Comparison of ENCODE assay signal across 9 mouse cellular contexts in the genomic region with DNA sequence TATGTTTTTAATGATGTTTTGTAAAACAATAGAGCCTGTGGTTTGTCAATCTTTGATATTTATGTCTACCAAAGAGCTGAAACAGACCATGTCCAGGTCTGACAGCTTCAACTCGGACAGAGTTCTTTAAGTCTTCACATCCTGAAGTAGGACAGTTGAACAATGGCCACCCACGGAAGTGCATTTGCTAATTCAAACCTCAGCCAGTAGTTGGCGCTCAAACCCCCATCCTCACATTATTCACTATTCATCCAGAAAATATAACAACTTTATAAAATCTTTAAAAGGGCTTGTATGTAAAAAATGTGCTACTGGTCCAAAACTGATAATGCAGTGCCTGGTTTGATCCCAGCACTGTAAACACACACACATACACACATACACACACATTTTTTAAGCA.
DNase-seq lines count a peak whose midpoint lies in the region; ATAC-seq and TF ChIP-seq lines count a peak whose summit lies in the region.
"Had no signal": no experiment of that assay in that cellular context is flagged by ENCODE, and none has a peak within 500 bp of the region (broad histone marks: within the 10 kb centered on the region; RNA-seq: fewer than 3 reads in every experiment).

No protein-coding gene starts in this region.

- H3K27ac ChIP-seq in liver, postnatal 0 days (ENCODE audit: low read depth) = no peak overlapping the region

- TF ChIP-seq EP300 in liver, postnatal 0 days (IDR thresholded peaks at IDR 0.05; ENCODE audit: low read depth) = no peak

- H3K9ac ChIP-seq in liver, postnatal 0 days (replicated peaks) = no peak overlapping the region

- 44% methylated on average over 3 of the region's 3 CpGs for WGBS in liver, postnatal 0 days (ENCODE audit: insufficient replicate concordance)

- H3K4me3 ChIP-seq in liver, postnatal 0 days (ENCODE audit: low read depth, low read length) = no peak overlapping the region

- H3K4me1 ChIP-seq in liver, postnatal 0 days (ENCODE audit: insufficient read depth) = no peaks in the 10 kb centered on the region

- no peak overlapping the region for H3K4me2 ChIP-seq in liver, postnatal 0 days (ENCODE audit: low read depth, low read length)

- no peaks in the 10 kb centered on the region for H3K36me3 ChIP-seq in liver, postnatal 0 days (replicated peaks; ENCODE audit: insufficient read depth, low read length)

- no peak for ATAC-seq in liver, postnatal 0 days

- H3K9me3 ChIP-seq in liver, postnatal 0 days (ENCODE audit: low read length) = no peaks in the 10 kb centered on the region

- peak; percentile 33 for DNase-seq in embryo, embryonic 10 days (ENCODE audit: low spot score)
- no peak for DNase-seq in embryo, embryonic 9.5 days (ENCODE audit: extremely low spot score)
- no peak for DNase-seq in liver, postnatal 0 days
- DNase-seq in liver = no peak
- peak; percentile 47 for DNase-seq in embryo, embryonic 10.5 days (ENCODE audit: low spot score)
- DNase-seq in thymus, postnatal 14 days = peak; percentile 43
- no peak for DNase-seq in ovary, postnatal 14 days (ENCODE audit: low spot score)
- no peak for DNase-seq in frontal cortex, postnatal 36 days (ENCODE audit: low spot score in 2 of 2)
- DNase-seq: kidney, adult 18-20 months had no signal

- no peaks in the 10 kb centered on the region for H3K27me3 ChIP-seq in liver, postnatal 0 days (ENCODE audit: insufficient read depth, low read length)

- peak; percentile 59 for TF ChIP-seq CTCF in liver, postnatal 0 days (IDR thresholded peaks at IDR 0.05; ENCODE audit: low read depth)

Comparison
In these comparisons a context has a peak if more than half of its experiments do, and no peak if none do; other contexts are left out.
1. DNase-seq: peak in embryo, embryonic 10 days (single experiment), embryo, embryonic 10.5 days (single experiment) and thymus, postnatal 14 days (single experiment); none in embryo, embryonic 9.5 days (single experiment), liver, postnatal 0 days (single experiment), liver (single experiment), ovary, postnatal 14 days (single experiment) and frontal cortex, postnatal 36 days (0 of 2).